Mouse (Mus musculus) kidney, postnatal 0 days (tissue): ENCODE data around the gene Dnal1. TPM values are rescaled to one million over a fixed set of nuclear protein-coding genes. Genes with fewer than 3 reads are reported as not detected.
"Not testable (repeated sequence)": the region's sequence is repeated elsewhere in the genome, so short reads cannot be mapped to it uniquely, and the experiment has no call there.

ENCODE experiments used
- ATAC-seq: fragments of 200-750 bp; cut with Nextera tagmentation; replicated peaks from 2 replicates; pipeline ENCODE4 v1.8.0; 2017; ENCODE audit warnings: low read depth, moderate number of reproducible peaks, moderate TSS enrichment, moderate library complexity; ENCODE audit not compliant: low FRiP score
- DNase-seq: peaks from one replicate; pipeline ENCODE4 v3.0.0-alpha.2; 2016; ENCODE audit warnings: low spot score
- H3K27ac ChIP-seq: fragments of 300-500 bp; sonication (generic); 2 replicates; pipeline ENCODE4 v1.5.1; 2014; ENCODE audit warnings: mild to moderate bottlenecking
- H3K27me3 ChIP-seq: fragments of 300-500 bp; sonication (generic); 2 replicates; pipeline ENCODE4 v1.6.1; 2014; ENCODE audit warnings: low read length, mixed read lengths; ENCODE audit not compliant: insufficient read depth
- H3K36me3 ChIP-seq: fragments of 300-500 bp; sonication (generic); 2 replicates; pipeline ENCODE4 v1.6.1; 2014; ENCODE audit warnings: low read length, mixed read lengths; ENCODE audit not compliant: insufficient read depth
- H3K4me1 ChIP-seq: fragments of 300-500 bp; sonication (generic); replicated peaks from 2 replicates; pipeline ENCODE4 v1.6.1; 2014; ENCODE audit warnings: antibody characterized with exemption, low read length, mixed read lengths; ENCODE audit not compliant: insufficient read depth
- H3K4me2 ChIP-seq: fragments of 300-500 bp; sonication (generic); 2 replicates; pipeline ENCODE4 v1.6.1; 2014; ENCODE audit warnings: mild to moderate bottlenecking, low read length, moderate library complexity, mixed read lengths
- H3K4me3 ChIP-seq: fragments of 300-500 bp; sonication (generic); replicated peaks from 2 replicates; pipeline ENCODE4 v1.5.1; 2014; ENCODE audit warnings: low read depth, low read length
- H3K9ac ChIP-seq: fragments of 300-500 bp; sonication (generic); 2 replicates; pipeline ENCODE4 v1.6.1; 2014; ENCODE audit warnings: low read depth, low read length
- H3K9me3 ChIP-seq: fragments of 300-500 bp; sonication (generic); replicated peaks from 2 replicates; pipeline ENCODE4 v1.6.1; 2016; ENCODE audit warnings: low read length, inconsistent platforms, mixed read lengths
- CTCF ChIP-seq: IDR thresholded peaks from 2 replicates; pipeline ENCODE4 v1.5.1; 2016; ENCODE audit warnings: antibody characterized with exemption, low read depth, mild to moderate bottlenecking, moderate library complexity
- WGBS: fragments of 180-500 bp; shearing (Covaris S2); extraction: QIAGEN DNeasy Blood & Tissue Kit; methylation state at CpG from one replicate; pipeline ENCODE4 v1.1.7; 2014; 5-methylcytosine and 5-hydroxymethylcytosine counted together
- polyA plus RNA-seq: library from polyadenylated mRNA; unstranded; fragments of >200 nt; fragmentation: Nextera tagmentation; extraction: Ambion mirVana; gene quantifications from 2 replicates; pipeline ENCODE4 v1.2.1, GENCODE M21; 2015

Gene Dnal1
- 3.4 TPM in 2 replicates for polyA plus RNA-seq

DNA sequence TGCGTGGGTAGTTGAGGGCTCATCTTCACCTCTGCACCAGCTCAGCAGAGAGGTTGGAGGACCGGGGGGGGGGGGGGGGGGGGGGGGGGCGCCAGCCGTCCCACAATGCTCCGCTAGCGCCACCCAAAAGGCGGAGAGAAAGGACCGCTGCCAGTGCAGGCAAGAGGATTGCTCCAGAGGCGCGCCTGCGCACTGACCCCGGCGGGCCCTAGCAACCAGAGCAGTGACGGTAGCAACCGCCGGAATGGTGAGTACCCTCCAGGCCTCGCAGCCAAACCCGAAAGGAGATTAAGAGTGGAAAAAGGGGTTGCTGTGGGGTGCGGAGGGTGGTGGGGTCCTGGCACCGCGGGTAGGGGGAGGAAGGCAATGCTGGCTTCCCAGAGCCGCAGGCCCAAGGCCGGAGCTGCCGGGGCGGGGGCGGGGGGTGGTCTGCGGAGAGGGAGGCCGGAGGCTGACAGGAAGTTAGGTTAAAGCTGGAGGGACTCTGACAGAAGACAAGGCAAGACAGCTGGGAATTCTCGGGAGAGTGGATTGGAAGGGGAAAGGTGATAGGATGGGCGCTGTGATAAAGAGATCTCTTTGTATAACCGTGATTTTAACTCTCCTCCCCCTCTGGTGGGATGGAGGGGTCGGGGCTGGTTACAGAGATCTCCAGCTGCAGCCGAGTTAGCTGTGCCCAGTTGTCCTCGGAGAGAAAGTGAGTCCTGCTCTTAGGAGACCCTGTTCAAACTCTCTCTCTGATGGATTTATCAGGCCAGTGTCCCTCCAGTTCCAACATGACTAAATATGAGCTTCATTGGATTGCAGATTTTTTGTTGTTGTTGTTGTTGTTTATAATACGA lies at the start of gene Dnal1:
Dnal1 (plus strand) TSS at position 214 of the 842 bp plus-strand sequence.
- H3K27me3 ChIP-seq: no peaks in the 10 kb centered on the region
- peak within 1 kb of the TSS; percentile 86 for H3K4me2 ChIP-seq
- WGBS: 3% methylated on average over 31 of the region's 35 CpGs
- peak; percentile 96 for DNase-seq
- H3K27ac ChIP-seq: no peak within 1 kb of the TSS
- peak within 1 kb of the TSS; percentile 79 for H3K4me3 ChIP-seq
- no peaks in the 10 kb centered on the region for H3K36me3 ChIP-seq
- peak within 1 kb of the TSS; percentile 63 for H3K9ac ChIP-seq
- no peaks in the 10 kb centered on the region for H3K9me3 ChIP-seq
- ATAC-seq: peak; percentile 94
- H3K4me1 ChIP-seq: 0 out of 2 replicates have a peak, but pooled peaks cover 8% of the 10 kb centered on the region
- peak; percentile 12; the same call in 1 of the 2 replicates for TF ChIP-seq CTCF

DNA sequence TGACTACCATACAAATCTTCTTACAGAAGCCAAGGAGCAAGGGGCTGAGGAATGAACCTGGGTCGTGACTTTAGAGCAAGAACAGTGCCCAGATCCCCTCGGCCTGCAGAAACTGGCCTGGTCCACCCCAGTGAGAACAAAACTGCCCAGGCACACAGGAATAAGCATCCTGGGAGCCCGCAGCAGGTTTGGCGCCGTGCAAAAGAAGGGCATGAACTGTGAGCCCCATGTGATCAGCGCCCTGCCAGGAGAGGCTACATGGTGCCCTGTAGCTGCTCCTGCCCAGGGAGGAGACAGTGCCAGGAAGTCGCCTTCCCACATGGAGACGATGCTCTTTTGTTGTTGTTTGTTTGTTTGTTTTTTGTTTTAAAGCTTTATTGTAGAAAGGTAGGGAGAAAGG lies 49.5 kb upstream of the Dnal1 start:
- no peaks in the 10 kb centered on the region for H3K27me3 ChIP-seq
- no peak for ATAC-seq
- 77% methylated on average over 8 of the region's 8 CpGs for WGBS
- no peaks in the 10 kb centered on the region for H3K4me1 ChIP-seq
- H3K27ac ChIP-seq: no peak overlapping the region
- H3K4me3 ChIP-seq: no peak overlapping the region
- TF ChIP-seq CTCF: no peak
- H3K9me3 ChIP-seq: no peaks in the 10 kb centered on the region
- no peak overlapping the region for H3K4me2 ChIP-seq
- H3K9ac ChIP-seq: no peak overlapping the region
- H3K36me3 ChIP-seq: no peaks in the 10 kb centered on the region
- no peak for DNase-seq

DNA sequence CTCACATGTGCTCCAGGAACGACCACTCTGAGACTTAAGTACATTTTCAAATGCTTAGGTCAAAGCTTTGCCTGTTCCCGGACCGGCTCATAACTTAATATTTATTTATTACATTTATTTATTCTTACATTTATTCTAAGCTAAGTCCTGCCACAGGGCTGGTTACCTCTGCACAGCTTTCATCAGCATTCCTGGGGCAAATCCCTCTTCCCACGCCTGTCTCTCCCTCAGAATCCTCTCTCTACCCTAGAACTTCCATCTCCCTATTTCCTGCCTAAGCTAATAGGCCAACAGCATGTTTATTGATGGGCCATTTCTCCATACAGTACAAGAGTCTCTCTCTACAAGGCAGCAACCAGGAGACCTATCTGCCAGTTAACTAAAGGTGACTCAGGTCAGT lies 46.4 kb upstream of the Dnal1 start:
- no peak overlapping the region for H3K4me2 ChIP-seq
- 91% methylated on average over 4 of the region's 4 CpGs for WGBS
- H3K27me3 ChIP-seq: no peaks in the 10 kb centered on the region
- no peak overlapping the region for H3K4me3 ChIP-seq
- no peaks in the 10 kb centered on the region for H3K36me3 ChIP-seq
- DNase-seq: no peak
- no peaks in the 10 kb centered on the region for H3K9me3 ChIP-seq
- H3K27ac ChIP-seq: no peak overlapping the region
- H3K4me1 ChIP-seq: no peaks in the 10 kb centered on the region
- no peak for TF ChIP-seq CTCF
- ATAC-seq: no peak
- H3K9ac ChIP-seq: no peak overlapping the region

DNA sequence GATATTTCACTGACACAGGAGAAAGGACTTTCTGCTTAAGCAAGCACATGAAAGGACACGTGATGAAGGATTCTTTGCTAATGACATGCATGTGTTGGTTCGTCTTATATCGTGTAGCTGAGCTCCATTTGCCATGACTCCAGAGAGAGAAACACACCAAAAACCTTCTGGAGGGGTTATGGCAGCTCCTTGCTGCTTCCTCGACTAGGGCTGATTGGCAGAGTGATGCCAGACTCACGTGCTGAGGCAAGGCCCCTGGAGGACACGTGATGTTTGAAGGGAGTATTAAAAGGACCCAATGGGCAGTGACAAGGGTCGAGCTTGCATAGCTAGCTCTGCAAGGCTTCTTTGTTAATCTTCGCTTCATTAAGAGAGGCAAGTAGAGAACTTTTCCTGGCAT lies 45.9 kb upstream of the Dnal1 start:
- H3K27ac ChIP-seq: no peak overlapping the region
- 67% methylated on average over 8 of the region's 8 CpGs for WGBS
- no peak overlapping the region for H3K4me3 ChIP-seq
- ATAC-seq (no peak), DNase-seq (no peak)
- H3K4me1 ChIP-seq: no peaks in the 10 kb centered on the region
- H3K4me2 ChIP-seq: no peak overlapping the region
- H3K9me3 ChIP-seq: no peaks in the 10 kb centered on the region
- no peak overlapping the region for H3K9ac ChIP-seq
- H3K36me3 ChIP-seq: no peaks in the 10 kb centered on the region
- TF ChIP-seq CTCF: no peak
- H3K27me3 ChIP-seq: no peaks in the 10 kb centered on the region

DNA sequence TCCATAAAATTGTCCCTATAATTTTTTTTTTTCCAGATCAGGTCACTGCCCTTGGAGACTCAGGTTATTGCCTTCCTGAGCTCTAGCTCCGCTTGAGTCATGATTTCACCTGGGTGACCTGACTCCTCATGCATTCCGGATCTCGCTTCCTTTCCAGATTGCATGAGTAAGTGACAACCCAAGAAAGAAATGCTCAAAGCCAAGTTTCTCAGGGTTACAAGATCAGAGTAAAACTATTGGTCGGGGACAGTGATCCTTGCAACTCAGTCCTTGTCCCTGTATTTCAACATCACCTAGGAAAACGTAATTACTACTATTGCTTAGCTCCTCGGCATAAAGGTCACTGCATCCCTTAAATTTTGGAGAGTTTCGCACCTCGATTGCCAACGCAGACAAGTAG lies 45.2 kb upstream of the Dnal1 start, which contains the start of gene Acot5:
Acot5 (plus strand) TSS at position 340 of the 400 bp plus-strand sequence.
- H3K4me1 ChIP-seq: no peaks in the 10 kb centered on the region
- H3K9ac ChIP-seq: 0 out of 2 replicates have a peak within 1 kb of the TSS, but pooled peaks have one; percentile 27
- no peak for TF ChIP-seq CTCF
- ATAC-seq: no peak
- peak within 1 kb of the TSS; percentile 52 for H3K4me2 ChIP-seq
- H3K9me3 ChIP-seq: no peaks in the 10 kb centered on the region
- peak within 1 kb of the TSS; percentile 29 for H3K4me3 ChIP-seq
- no peak for DNase-seq
- 41% methylated on average over 9 of the region's 9 CpGs for WGBS
- H3K36me3 ChIP-seq: no peaks in the 10 kb centered on the region
- H3K27me3 ChIP-seq: no peaks in the 10 kb centered on the region
- H3K27ac ChIP-seq: no peak within 1 kb of the TSS

DNA sequence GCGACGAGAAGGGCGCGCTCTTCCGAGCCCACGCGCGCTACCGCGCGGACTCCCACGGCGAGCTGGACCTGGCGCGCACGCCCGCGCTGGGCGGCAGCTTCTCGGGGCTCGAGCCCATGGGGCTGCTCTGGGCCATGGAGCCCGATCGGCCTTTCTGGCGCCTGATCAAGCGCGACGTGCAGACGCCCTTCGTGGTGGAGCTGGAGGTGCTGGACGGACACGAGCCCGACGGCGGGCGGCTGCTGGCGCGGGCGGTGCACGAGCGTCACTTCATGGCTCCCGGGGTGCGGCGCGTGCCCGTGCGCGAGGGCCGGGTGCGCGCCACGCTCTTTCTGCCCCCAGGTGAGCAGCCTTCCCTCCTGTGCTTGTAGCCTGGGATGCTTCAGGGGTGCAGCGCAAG lies 44.6 kb upstream of the Dnal1 start:
- 0 out of 2 replicates have a peak, but pooled peaks have one; percentile 13 for ATAC-seq
- not testable (repeated sequence) for H3K27ac ChIP-seq, H3K9me3 ChIP-seq, H3K36me3 ChIP-seq, H3K27me3 ChIP-seq, DNase-seq, H3K4me1 ChIP-seq
- WGBS: 2% methylated on average over 39 of the region's 52 CpGs
- Histone ChIP-seq H3K4me2 (peak overlapping the region; percentile 52), H3K4me3 (peak overlapping the region; percentile 29), H3K9ac (0 out of 2 replicates have a peak overlapping the region, but pooled peaks have one; percentile 27)
